Mouse (Mus musculus) large intestine, adult 2 months (tissue): ENCODE results near the gene Spag6l. TPM values are rescaled to one million over a fixed set of nuclear protein-coding genes. Genes with fewer than 3 reads are reported as not detected.
"Not testable (repeated sequence)": the region's sequence is repeated elsewhere in the genome, so short reads cannot be mapped to it uniquely, and the experiment has no call there.

Source experiments
- DNase-seq: peaks from one replicate; pipeline ENCODE4 v3.0.0-alpha.2; 2012; ENCODE audit warnings: low read depth, low spot score
- WGBS: fragments of 180-500 bp; shearing (Covaris S2); methylation state at CpG from one replicate; pipeline ENCODE4 v1.1.7; 2018; 5-methylcytosine and 5-hydroxymethylcytosine counted together
- polyA plus RNA-seq: library from polyadenylated mRNA; depleted of rRNA; stranded (reverse); fragments of >200 nt; gene quantifications from 2 replicates; pipeline ENCODE4 v1.2.3, GENCODE M21; 2012; rRNA removed

Gene Spag6l
- not detected in 2 replicates for polyA plus RNA-seq

DNA sequence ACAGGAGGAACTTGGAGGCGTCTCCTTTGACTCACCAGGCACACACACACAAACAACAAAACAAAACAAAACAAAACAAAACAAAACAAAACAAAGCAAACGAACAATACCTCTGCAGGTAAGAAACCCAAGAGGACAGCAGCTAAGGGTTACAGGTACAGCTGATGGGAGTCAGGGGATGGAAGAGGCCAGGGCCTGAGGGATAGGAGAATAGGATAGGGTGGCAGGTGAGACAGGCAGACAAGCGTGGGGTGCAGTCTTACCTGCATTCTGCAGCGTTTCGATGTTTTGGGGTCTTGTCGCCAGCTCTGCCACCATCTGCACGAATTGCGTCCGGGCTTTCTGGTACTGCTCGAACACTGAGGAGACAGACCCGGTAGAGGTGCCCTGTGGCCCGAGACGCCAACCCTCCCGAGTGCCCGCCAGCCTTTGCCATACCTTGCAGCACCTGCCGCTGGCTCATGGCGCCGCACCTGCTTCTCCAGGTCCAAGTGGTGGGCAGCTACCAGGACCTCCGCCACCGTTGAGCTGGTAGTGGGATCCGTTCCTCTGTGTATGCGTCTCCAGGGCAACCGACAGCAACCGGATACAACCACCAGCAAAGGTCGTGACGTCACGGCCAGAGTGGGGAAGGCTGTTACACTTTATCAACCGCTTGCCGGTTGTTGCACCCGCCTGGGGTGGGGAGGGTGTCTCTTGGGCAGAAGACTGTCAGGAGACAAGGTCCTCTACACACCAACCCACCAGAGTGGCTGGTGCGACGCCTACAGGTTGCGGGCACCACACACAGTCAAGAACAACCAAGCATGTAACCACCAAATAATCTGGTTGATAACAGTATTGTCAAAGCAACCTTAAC, at the start of gene Spag6l:
TSS of gene Spag6l (minus strand) at position 700 of the 859 bp plus-strand sequence.
- 4% methylated on average over 33 of the region's 33 CpGs for WGBS

DNA sequence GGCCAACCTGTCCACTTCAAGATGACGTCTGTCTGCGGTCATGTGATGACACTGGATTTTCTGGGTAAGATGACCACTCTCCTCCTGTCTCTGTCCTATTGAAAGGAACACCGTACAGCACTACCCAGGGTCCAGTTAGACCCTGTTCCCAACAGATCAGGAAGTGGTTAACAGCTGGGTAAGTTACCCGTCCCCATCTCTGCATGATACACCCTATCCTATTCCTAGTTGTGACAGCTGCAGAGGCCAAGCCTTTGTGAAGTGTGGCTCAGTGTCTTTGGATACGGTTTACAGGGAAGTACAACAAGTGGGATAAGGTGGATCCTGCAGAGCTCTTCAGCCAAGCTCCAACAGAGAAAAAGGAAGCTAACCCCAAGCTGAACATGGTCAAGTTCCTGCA, 49.8 kb upstream of the Spag6l start:
- 89% methylated on average over 5 of the region's 5 CpGs for WGBS
- DNase-seq: no peak

More for the DNA sequence above, at the start of gene Spag6l:
- no peak for DNase-seq

DNA sequence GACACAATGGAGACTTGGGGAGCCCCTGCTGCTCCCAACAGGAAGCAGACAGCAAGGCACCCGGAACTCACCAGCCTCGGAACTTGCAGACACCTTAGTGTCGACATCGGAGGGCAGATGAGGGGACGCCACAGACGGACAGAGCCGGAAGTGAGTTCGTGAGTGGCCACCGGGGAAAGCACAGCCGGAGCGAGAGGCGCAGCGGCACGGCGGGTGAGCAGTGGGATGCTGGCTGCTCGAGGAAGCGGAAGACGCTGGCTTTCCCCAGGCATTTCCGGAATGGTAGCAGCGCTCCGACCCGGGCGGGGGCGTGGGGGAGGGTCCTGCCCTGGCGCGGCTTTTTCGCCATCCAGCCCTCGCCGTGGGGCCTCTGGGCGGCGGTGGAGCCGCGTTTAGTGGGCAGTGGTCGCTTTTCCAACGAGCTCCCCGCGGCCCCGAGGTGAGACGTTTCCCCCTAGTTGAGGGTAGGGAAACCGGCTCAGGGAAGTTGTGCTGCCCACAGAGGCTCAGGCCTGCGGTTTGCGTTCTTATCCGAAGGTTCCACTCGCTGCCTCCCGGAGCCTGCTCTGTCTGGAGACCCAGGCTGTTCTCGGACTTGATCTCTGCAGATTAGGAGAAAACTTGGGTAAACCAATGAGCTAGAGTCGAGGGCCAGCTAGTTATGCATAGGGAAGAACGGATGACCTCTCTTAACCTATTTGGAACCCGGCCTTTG, 41.5 kb upstream of the Spag6l start, which contains the start of the genes Top3b and Vpreb1:
TSS of gene Top3b (plus strand) at position 120 of the 715 bp plus-strand sequence.
TSS of gene Vpreb1 (minus strand) at position 227 of the 715 bp plus-strand sequence.
- peak; percentile 64 for DNase-seq
- WGBS: under 1% methylated on average over 49 of the region's 49 CpGs

DNA sequence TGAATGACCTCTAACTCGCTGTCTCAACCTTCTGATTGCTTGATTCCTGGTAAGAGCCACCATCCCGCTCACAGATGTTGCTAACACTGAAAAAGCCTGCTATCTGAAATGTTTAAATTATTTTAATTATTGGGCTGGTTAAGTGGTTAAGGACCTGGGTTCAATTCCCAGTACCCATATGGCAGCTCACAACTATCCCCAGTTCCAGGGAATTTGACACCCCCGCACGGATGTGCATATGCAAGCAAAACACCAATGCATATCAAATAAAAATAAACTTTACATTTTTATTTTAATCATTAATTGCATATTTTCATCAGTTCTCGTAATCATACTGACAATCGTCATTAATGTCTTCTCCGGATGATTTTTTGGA, 41.0 kb upstream of the Spag6l start:
- WGBS: 30% methylated on average over 7 of the region's 7 CpGs

DNA sequence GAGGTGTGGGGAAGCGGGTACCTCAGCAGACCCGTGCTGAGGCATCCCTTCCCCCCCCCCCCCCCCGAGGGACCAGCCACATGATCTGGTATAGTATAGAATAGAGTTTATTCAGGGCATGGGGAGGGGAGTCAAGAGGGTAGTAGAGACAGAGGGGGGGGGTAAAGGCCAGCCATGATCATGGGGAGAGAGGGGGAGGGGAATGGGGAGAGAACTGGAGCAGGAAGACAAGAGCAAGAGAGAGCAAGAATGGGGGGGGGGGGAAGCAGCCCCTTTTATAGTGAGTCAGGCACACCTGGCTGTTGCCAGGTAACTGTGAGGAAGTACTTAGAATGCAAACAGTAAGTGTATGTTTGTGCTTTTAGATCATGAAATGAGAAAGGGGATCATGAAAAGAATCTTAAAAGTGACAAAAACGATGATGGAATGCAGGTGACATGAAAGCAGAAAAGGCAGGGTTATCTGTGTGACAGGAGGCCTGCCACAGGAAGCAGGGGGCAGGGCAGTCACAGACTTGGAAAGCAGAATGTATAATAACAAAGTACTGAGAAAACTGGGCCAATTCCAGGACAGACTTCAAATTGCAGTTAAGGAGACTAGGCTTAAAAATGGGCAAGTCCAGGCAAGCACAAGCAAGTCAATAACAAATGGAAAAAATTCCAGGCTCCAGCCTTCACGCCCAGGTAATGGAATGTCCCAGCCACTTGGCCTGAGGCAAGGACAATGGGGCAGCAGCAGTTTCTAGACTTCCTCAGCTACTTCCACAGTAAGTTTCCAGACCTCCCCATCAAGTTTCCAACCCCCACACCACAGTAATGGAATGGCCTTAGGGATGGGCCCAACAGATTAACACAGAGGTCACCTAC, 36.7 kb upstream of the Spag6l start:
- no peak for DNase-seq
- 42% methylated on average over 5 of the region's 5 CpGs for WGBS

More for the DNA sequence above, 41.0 kb upstream of the Spag6l start:
- DNase-seq: no peak

DNA sequence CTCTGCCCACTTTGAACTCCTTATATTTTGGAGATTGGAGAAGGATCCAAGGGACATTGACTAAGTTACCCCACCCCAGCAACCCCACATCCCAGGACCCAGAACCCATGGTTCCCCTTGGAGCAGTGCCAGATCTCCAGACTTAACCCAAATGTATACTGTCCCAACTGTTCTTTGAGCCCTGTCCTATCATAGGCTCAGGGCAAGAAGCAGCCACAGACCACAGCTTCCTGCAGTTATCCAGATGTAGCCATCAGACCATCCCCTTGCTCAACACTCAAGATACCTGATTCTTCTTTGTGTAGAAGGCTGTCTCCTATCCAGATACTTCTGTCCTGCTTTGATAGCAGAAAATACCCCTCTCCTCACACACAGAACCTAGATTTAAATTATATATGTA, 36.0 kb upstream of the Spag6l start:
- no peak for DNase-seq

DNA sequence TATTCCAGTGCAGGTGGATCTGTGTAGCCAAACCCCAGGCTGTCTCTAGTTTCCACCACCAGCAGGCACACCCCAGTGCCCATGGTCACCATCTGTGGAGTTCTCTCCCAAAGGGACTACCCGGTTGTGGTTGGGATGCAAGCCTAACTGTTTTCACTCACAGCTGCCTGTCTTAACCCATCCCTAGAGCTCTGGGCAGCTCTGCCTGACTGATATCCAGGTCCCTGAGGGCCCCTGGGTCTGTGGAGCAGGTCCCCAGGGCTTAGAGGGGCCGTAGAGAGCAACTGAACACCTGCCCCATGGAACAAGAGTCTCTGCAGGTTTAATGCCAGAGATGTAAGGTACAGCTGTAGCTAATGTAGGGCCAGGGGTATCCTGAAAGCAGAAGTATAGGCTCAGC, 34.7 kb upstream of the Spag6l start, which contains the start of gene Igll1:
TSS of gene Igll1 (minus strand) at position 8 of the 400 bp plus-strand sequence.
- 68% methylated on average over 2 of the region's 2 CpGs for WGBS
- no peak for DNase-seq

DNA sequence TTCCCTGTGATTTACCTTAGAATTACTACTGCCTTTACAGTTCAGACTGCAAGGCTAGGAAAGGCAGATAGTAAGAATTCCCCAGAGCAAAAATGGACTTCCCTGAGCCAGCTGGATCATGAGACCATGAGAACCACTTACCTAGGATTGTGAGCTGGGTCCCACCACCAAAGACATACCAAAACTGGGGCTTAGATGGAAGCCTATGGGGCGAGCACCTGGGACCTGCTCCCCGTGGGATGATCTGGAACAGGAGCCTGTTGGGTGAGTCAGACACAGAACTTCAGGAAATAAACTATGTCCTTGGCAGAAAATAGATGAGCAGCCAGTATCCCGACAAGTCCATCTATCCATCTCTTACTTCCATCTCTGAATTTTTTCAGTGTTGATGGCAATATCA, 33.0 kb upstream of the Spag6l start:
- WGBS: 71% methylated on average over 3 of the region's 3 CpGs
- no peak for DNase-seq

DNA sequence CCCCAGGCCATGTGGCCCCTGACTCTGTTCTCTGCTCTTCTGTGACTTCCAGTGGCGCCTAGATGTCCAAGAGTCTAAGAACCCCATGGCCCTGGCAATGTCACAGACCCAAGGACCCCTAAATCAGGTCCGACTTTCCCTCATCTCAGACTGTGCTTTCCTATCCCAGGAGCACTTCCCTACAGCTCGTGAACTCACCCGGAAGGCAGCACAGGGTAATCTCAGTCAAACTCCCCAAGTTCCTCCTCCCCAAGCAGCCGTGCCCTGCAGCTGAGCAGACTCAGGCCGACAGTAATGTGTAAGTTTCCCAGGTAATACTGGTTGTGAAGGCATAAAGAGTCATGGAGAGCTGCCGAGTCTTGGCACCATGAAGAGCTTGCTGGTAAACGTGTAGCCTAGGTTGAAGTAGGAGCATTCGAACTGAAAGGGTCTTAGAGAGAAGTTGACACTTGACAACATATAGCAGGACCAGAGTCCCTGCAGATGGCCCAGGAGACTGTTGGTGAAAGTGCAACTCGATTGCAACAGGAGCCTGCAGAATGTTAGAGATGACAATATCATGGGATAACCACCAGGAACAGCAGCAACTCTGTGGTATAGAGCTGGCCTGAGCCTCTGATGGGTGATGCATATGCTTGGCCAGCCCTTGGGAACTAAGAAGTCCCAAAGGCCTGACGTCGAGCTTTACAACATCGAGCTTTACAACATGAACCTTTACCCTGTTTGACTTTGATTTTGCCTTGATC, 27.6 kb upstream of the Spag6l start:
- DNase-seq: no peak
- 64% methylated on average over 13 of the region's 13 CpGs for WGBS

DNA sequence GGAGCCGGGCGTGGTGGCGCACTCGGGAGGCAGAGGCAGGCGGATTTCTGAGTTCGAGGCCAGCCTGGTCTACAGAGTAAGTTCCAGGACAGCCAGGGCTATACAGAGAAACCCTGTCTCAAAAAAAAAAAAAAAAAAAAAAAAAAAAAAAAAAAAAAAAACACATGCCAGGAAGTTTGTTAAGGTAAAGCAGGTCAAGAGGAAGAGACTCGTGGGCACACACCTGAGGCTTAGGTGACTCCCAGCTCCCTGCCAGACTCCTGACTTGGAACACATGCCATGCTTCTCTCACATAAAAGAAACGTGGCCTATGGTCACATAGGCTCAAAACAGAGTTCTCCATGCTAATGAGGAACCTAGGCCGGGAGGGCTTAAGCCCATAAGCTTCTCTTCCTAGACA, 26.8 kb upstream of the Spag6l start:
- 77% methylated on average over 9 of the region's 9 CpGs for WGBS
- DNase-seq: not testable (repeated sequence)

DNA sequence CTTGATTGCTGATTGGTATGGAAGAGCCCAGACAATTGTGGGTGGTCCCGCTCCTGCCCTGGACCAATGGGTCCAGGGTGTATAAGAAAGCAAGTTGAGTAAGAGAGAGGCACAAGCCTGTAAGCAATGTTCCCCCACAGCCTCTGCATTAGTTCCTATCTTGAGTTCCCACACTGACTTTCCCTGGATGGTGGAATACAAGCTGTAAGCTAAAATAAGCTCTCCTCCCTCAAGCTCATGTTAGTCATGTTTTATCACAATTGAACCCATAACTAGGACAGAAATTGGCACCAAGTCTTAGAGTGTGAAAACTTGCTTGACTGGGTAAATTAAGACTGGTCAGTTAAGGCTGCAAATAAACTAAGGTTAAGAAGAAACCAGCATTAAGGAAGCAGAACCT, 26.3 kb upstream of the Spag6l start:
- no peak for DNase-seq
- 94% methylated on average over 1 of the region's 1 CpGs for WGBS

DNA sequence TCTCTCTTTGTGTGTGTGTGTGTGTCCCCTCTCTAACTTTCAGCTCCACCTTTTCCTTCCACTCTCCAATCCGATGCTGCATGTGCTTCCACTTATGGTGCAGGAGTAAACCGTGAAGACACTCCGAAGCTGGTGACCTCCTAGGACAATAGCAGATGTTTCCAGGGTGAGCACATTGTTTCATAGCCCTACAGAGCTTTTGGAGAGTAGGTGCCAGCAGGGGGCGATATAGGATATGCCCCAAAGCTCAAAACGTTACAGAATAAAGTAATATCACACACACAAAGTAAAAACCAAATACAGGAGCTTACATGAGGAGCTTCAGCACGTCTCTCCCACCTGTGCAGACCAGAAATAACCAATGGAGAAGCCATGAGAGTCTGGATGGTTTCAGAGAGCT, 25.6 kb upstream of the Spag6l start:
- WGBS: 11% methylated on average over 6 of the region's 6 CpGs
- DNase-seq: peak; percentile 21

DNA sequence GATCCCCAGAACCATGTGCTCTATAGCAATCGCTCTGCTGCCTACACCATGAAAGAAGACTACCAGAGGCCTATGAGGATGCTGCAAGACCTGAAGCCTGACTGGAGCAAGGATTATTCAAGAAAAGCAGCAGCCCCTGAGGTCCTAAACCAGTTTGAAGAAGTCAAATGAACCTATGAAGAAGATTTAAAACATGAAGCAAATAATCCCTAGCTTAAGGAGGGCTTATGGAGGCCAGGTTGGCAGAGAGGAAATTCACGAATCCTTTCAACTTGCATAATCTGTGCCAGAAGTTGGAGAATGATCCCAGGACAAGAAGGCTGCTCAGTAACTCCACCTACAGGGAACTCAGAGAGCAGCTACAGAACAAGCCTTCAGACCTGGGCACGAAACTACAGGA, 23.2 kb upstream of the Spag6l start:
- no peak for DNase-seq
- WGBS: 85% methylated on average over 3 of the region's 3 CpGs

DNA sequence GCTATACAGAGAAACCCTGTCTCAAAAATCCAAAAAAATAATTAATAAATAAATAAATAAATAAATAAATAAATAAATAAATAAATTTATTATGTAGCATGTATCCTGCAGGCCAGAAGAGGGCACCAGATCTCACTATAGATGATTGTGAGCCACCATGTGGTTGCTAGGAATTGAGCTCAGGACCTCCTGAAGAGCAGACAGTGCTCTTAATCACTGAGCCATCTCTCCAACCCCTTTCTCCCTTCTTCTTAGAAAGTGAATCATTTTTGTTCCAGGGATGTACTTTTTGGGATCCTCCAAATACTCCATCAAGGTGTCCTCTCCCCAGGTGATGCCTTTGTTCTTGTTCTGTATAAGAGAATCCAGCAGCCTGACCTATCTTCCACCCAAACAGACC, 19.9 kb upstream of the Spag6l start:
- no peak for DNase-seq

DNA sequence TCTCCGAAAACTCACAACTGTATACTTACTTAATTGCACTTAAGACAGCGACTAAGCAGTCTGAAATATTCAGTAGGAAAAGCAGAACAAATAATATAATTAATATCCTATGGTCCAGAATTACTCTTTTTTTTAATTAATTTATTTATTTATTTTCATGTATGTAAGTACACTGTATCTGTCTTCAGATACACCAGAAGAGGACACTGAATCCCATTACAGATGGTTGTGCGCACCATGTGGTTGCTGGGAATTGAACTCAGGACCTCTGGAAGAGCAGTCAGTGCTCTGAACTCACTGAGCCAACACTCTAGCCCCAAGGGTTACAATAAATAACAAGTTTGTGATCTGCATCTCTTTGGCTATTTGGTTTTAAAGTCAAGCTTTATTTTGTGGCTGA, 415 bp upstream of the Spag6l start:
- no peak for DNase-seq
- WGBS: 88% methylated on average over 3 of the region's 3 CpGs

DNA sequence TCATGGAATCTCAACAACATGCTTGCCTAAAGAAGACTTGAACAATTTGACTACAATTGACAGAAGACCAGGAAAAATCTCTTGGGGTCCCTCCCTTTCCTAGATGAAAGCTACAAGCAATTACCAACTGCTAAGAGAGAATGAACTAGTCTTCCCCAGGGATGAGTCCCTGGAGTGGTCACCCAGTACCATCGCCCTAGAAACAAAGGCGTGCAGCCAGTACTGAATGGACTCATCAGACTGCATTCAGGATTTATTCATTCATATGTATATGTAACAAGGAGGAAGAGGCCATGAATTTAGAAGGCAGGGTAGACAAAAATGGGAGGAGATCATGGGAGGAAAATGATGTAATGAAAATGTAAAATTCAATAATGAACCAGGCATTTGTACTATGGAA, 3.0 kb downstream of the Spag6l start:
- no peak for DNase-seq
- 94% methylated on average over 2 of the region's 2 CpGs for WGBS

DNA sequence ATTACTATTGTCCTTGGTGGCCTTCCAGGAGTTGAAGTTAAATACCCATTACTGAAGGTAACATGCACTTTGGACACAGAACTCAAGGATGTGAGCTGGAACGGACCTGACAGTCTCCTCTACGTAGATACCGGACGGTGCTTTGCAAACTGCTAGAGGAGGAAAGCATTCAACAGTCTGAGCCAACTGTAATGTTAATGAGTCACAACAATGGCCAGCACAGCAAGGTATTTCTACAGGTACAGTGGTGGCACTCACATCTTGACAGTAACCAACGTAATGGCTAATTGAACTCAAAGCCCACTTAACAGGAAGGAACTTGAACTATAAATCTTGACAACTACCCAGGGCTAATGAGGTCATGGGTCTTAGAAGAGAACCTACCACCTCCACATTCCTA, 3.8 kb downstream of the Spag6l start:
- 53% methylated on average over 5 of the region's 5 CpGs for WGBS
- DNase-seq: no peak

DNA sequence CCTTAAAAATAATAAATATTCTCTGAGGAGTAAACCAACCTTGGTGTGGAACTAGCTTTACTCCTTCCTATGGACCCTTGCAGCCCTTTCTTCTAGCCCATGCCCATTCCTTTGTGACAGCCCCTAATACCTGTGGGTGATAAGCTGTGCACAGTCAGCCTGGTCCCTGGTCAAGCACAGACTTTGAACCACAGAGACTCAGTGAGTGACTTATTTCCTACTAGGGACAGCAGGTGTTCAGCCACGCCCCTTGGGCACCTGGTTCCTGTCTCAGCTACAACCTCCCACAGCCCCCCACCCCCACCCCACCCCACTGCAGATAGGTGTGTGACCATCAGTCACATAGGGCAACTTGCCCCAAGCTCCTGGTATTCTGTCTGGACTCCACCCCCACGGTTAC, 22.9 kb downstream of the Spag6l start:
- WGBS: 54% methylated on average over 2 of the region's 2 CpGs
- DNase-seq: no peak
